Mouse (Mus musculus): Measurements from ENCODE around the gene Serinc1. TPM values are rescaled to one million over a fixed set of nuclear protein-coding genes. Genes with fewer than 3 reads are reported as not detected.
A peak's percentile ranks its signal among the peaks of the same experiment; 100 is the strongest.

Gene Serinc1
- polyA plus RNA-seq, 1 experiment = 598 TPM

- Histone ChIP-seq H3K4me1 (ENCODE audit: control insufficient read depth, insufficient read depth, low read length) (no peaks in the 10 kb centered on the region; the same call in none of the 2 replicates), H3K27ac (ENCODE audit: insufficient read depth, low read length) (peak overlapping the region; percentile 83)
- TF ChIP-seq CTCF (IDR thresholded peaks at IDR 0.05; ENCODE audit: extremely low read depth, insufficient read depth, low read length) (no peak), POLR2A (IDR thresholded peaks at IDR 0.05; ENCODE audit: extremely low read depth, insufficient read depth, low read length) (no peak)
Measured at GRCm38 (mm10) chr10:57531616-57532217, 613 bp downstream of the Serinc1 start.

GRCm38 (mm10) chr10:57531076-57531475 lies 1.3 kb downstream of the Serinc1 start:
- Histone ChIP-seq H3K27ac (ENCODE audit: insufficient read depth, low read length) (no peak overlapping the region), H3K4me3 (ENCODE audit: insufficient read depth, low read length) (peak overlapping the region; percentile 70), H3K4me1 (ENCODE audit: control insufficient read depth, insufficient read depth, low read length) (no peaks in the 10 kb centered on the region; the same call in none of the 2 replicates)
- no peak for TF ChIP-seq POLR2A (IDR thresholded peaks at IDR 0.05; ENCODE audit: extremely low read depth, insufficient read depth, low read length)
- TF ChIP-seq CTCF (IDR thresholded peaks at IDR 0.05; ENCODE audit: extremely low read depth, insufficient read depth, low read length) = no peak

More at GRCm38 (mm10) chr10:57531616-57532217, 613 bp downstream of the Serinc1 start:
- H3K4me3 ChIP-seq (ENCODE audit: insufficient read depth, low read length) = peak overlapping the region; percentile 70

- no peak for TF ChIP-seq POLR2A (IDR thresholded peaks at IDR 0.05; ENCODE audit: extremely low read depth, insufficient read depth, low read length)
- no peak for TF ChIP-seq CTCF (IDR thresholded peaks at IDR 0.05; ENCODE audit: extremely low read depth, insufficient read depth, low read length)
Measured at GRCm38 (mm10) chr10:57526469-57526868, 5.9 kb downstream of the Serinc1 start.

GRCm38 (mm10) chr10:57515278-57515677 lies 17.1 kb downstream of the Serinc1 start:
- H3K27ac ChIP-seq (ENCODE audit: insufficient read depth, low read length) = no peak overlapping the region
- no peak overlapping the region for H3K4me3 ChIP-seq (ENCODE audit: insufficient read depth, low read length)
- no peaks in the 10 kb centered on the region for H3K4me1 ChIP-seq (ENCODE audit: control insufficient read depth, insufficient read depth, low read length)
- no peak for TF ChIP-seq POLR2A (IDR thresholded peaks at IDR 0.05; ENCODE audit: extremely low read depth, insufficient read depth, low read length)
- TF ChIP-seq CTCF (IDR thresholded peaks at IDR 0.05; ENCODE audit: extremely low read depth, insufficient read depth, low read length) = no peak

More at GRCm38 (mm10) chr10:57526469-57526868, 5.9 kb downstream of the Serinc1 start:
- Histone ChIP-seq H3K4me3 (ENCODE audit: insufficient read depth, low read length) (no peak overlapping the region), H3K27ac (ENCODE audit: insufficient read depth, low read length) (no peak overlapping the region), H3K4me1 (ENCODE audit: control insufficient read depth, insufficient read depth, low read length) (no peaks in the 10 kb centered on the region; the same call in none of the 2 replicates)

GRCm38 (mm10) chr10:57514616-57515015 lies 17.7 kb downstream of the Serinc1 start:
- TF ChIP-seq POLR2A (IDR thresholded peaks at IDR 0.05; ENCODE audit: extremely low read depth, insufficient read depth, low read length) (no peak), CTCF (IDR thresholded peaks at IDR 0.05; ENCODE audit: extremely low read depth, insufficient read depth, low read length) (no peak)
- no peak overlapping the region for H3K27ac ChIP-seq (ENCODE audit: insufficient read depth, low read length)
- H3K4me3 ChIP-seq (ENCODE audit: insufficient read depth, low read length) = no peak overlapping the region
- no peaks in the 10 kb centered on the region for H3K4me1 ChIP-seq (ENCODE audit: control insufficient read depth, insufficient read depth, low read length)

- TF ChIP-seq POLR2A (IDR thresholded peaks at IDR 0.05; ENCODE audit: extremely low read depth, insufficient read depth, low read length) (no peak), CTCF (IDR thresholded peaks at IDR 0.05; ENCODE audit: extremely low read depth, insufficient read depth, low read length) (no peak)
- no peaks in the 10 kb centered on the region; the same call in 1 of the 2 replicates for H3K4me1 ChIP-seq (ENCODE audit: control insufficient read depth, insufficient read depth, low read length)
- H3K27ac ChIP-seq (ENCODE audit: insufficient read depth, low read length) = no peak overlapping the region
- no peak overlapping the region for H3K4me3 ChIP-seq (ENCODE audit: insufficient read depth, low read length)
Measured at GRCm38 (mm10) chr10:57499414-57500156, 32.7 kb downstream of the Serinc1 start.

GRCm38 (mm10) chr10:57492050-57492449 lies 40.3 kb downstream of the Serinc1 start:
- H3K27ac ChIP-seq (ENCODE audit: insufficient read depth, low read length) = no peak overlapping the region
- H3K4me3 ChIP-seq (ENCODE audit: insufficient read depth, low read length) = no peak overlapping the region
- TF ChIP-seq POLR2A (IDR thresholded peaks at IDR 0.05; ENCODE audit: extremely low read depth, insufficient read depth, low read length) (no peak), CTCF (IDR thresholded peaks at IDR 0.05; ENCODE audit: extremely low read depth, insufficient read depth, low read length) (no peak)
- H3K4me1 ChIP-seq (ENCODE audit: control insufficient read depth, insufficient read depth, low read length) = no peaks in the 10 kb centered on the region; the same call in 1 of the 2 replicates

GRCm38 (mm10) chr10:57488591-57488990 lies 43.7 kb downstream of the Serinc1 start:
- Histone ChIP-seq H3K4me3 (ENCODE audit: insufficient read depth, low read length) (no peak overlapping the region; the same call in 1 of the 2 replicates), H3K4me1 (ENCODE audit: control insufficient read depth, insufficient read depth, low read length) (no peaks in the 10 kb centered on the region), H3K27ac (ENCODE audit: insufficient read depth, low read length) (no peak overlapping the region)
- TF ChIP-seq CTCF (IDR thresholded peaks at IDR 0.05; ENCODE audit: extremely low read depth, insufficient read depth, low read length) = no peak
- no peak for TF ChIP-seq POLR2A (IDR thresholded peaks at IDR 0.05; ENCODE audit: extremely low read depth, insufficient read depth, low read length)

- Histone ChIP-seq H3K4me3 (ENCODE audit: insufficient read depth, low read length) (peak overlapping the region; percentile 78), H3K4me1 (ENCODE audit: control insufficient read depth, insufficient read depth, low read length) (no peaks in the 10 kb centered on the region), H3K27ac (ENCODE audit: insufficient read depth, low read length) (no peak overlapping the region)
- TF ChIP-seq CTCF (IDR thresholded peaks at IDR 0.05; ENCODE audit: extremely low read depth, insufficient read depth, low read length) = no peak
- no peak for TF ChIP-seq POLR2A (IDR thresholded peaks at IDR 0.05; ENCODE audit: extremely low read depth, insufficient read depth, low read length)
Measured at GRCm38 (mm10) chr10:57487201-57487600, 45.1 kb downstream of the Serinc1 start.
